8 mouse cellular contexts compared by ENCODE assay signal in the genomic region with DNA sequence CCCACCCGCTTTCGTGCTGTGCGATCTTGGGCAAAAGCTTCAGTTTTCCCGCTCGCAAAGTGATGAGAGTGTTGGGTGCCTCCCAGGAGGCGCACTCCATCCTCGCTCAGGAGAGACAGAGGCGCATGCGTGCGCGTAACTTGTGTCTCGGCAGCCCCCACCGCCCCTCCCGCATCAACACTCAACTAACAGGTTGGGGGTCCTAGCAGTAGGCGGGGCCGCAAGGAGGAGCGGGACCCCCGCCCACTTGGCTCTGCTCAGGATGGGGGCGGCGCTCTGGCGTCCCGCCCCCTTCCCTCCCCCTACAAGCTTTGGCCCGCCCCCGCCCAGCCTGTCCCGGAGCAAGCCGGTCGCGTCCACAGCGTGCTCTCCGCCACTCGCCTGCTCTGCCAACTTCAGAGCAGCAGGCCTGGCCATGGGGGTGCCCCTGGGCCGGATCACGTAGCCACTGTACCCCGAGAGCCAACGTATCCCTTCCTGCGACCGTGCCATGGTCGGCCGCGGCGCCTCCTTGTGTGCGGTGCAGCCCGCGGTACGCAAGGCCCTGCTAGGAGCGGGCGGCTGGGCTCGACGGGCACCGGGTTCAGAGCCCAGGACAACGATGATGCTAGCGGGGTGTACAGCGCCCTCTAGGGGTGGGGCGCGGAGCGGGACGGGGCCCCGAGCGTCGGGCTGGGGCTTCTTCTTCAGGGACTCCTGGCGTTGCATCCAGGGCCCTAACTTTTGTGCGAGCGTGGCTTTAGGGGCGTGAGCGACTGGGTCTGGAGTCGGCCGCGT. TPM values are rescaled to one million over a fixed set of nuclear protein-coding genes. Genes with fewer than 3 reads are reported as not detected.
DNase-seq lines count a peak whose midpoint lies in the region; ATAC-seq and TF ChIP-seq lines count a peak whose summit lies in the region.

A gene (plus strand): TSS at position 334 of the 777 bp plus-strand sequence.

- H3K27me3 ChIP-seq in hindbrain, embryonic 16.5 days (replicated peaks; ENCODE audit: control insufficient read depth, insufficient read depth, low read length): peaks cover 37% of the 10 kb centered on the region
- H3K27me3 ChIP-seq in limb, embryonic 12.5 days: peaks cover 45% of the 10 kb centered on the region
- peaks cover 37% of the 10 kb centered on the region for H3K27me3 ChIP-seq in midbrain, embryonic 15.5 days (replicated peaks)
- peaks cover 14% of the 10 kb centered on the region for H3K27me3 ChIP-seq in thymus, adult 2 months (ENCODE audit: control insufficient read depth, insufficient read depth, low read length)

- under 1% methylated on average over 60 of the region's 68 CpGs for WGBS in hindbrain, embryonic 16.5 days
- WGBS in limb, embryonic 12.5 days: under 1% methylated on average over 67 of the region's 68 CpGs
- under 1% methylated on average over 67 of the region's 68 CpGs for WGBS in midbrain, embryonic 15.5 days
- WGBS in thymus, adult 2 months: 3% methylated on average over 68 of the region's 68 CpGs

- no peaks in the 10 kb centered on the region for H3K36me3 ChIP-seq in hindbrain, embryonic 16.5 days (ENCODE audit: control insufficient read depth, insufficient read depth, low read length)
- no peaks in the 10 kb centered on the region for H3K36me3 ChIP-seq in limb, embryonic 12.5 days
- H3K36me3 ChIP-seq in midbrain, embryonic 15.5 days (replicated peaks): no peaks in the 10 kb centered on the region
- H3K36me3 ChIP-seq in thymus, adult 2 months (ENCODE audit: control insufficient read depth, insufficient read depth, low read length): no peaks in the 10 kb centered on the region

- H3K4me2 ChIP-seq in hindbrain, embryonic 16.5 days (ENCODE audit: low read length): peak within 1 kb of the TSS; percentile 96
- H3K4me2 ChIP-seq in limb, embryonic 12.5 days: peak within 1 kb of the TSS; percentile 88
- peak within 1 kb of the TSS; percentile 82 for H3K4me2 ChIP-seq in midbrain, embryonic 15.5 days

- peak; percentile 51 for ATAC-seq in hindbrain, embryonic 16.5 days
- peak; percentile 72 for ATAC-seq in limb, embryonic 12.5 days (ENCODE audit: insufficient number of reproducible peaks, insufficient read depth, low FRiP score, low TSS enrichment, low read depth)
- ATAC-seq in midbrain, embryonic 15.5 days (replicated peaks): peak; percentile 48

- TF ChIP-seq CTCF in thymus, adult 2 months (IDR thresholded peaks at IDR 0.05; ENCODE audit: borderline replicate concordance, control insufficient read depth, extremely low read depth, insufficient read depth, low read length, poor library complexity): peak; percentile 80; the same call in 1 of the 2 replicates

- H3K9me3 ChIP-seq in hindbrain, embryonic 16.5 days (ENCODE audit: control insufficient read depth, low read length): no peaks in the 10 kb centered on the region
- H3K9me3 ChIP-seq in limb, embryonic 12.5 days: no peaks in the 10 kb centered on the region
- no peaks in the 10 kb centered on the region for H3K9me3 ChIP-seq in midbrain, embryonic 15.5 days

- TF ChIP-seq POLR2A in thymus, adult 2 months (IDR thresholded peaks at IDR 0.05; ENCODE audit: control insufficient read depth, extremely low read depth, insufficient read depth, low read length, poor library complexity): no peak

- H3K27ac ChIP-seq in hindbrain, embryonic 16.5 days (ENCODE audit: low read depth, low read length): peak within 1 kb of the TSS; percentile 51; the same call in 1 of the 2 replicates
- H3K27ac ChIP-seq in limb, embryonic 12.5 days: peak within 1 kb of the TSS; percentile 76
- peak within 1 kb of the TSS; percentile 69 for H3K27ac ChIP-seq in midbrain, embryonic 15.5 days
- no peak within 1 kb of the TSS for H3K27ac ChIP-seq in thymus, adult 2 months (ENCODE audit: control insufficient read depth, insufficient read depth, low read length)

- peak; percentile 23 for DNase-seq in left cerebral cortex, adult 11 months (ENCODE audit: low spot score)
- no peak for DNase-seq in left cerebral cortex, adult 9 months (ENCODE audit: low spot score in 2 of 2)
- peak; percentile 16 for DNase-seq in c-Kit-positive CD71-positive TER-119-positive erythroid progenitor cells, embryonic 14.5 days (ENCODE audit: low spot score)
- DNase-seq in gastrocnemius, postnatal 10 days: peak; percentile 59
- DNase-seq in thymus, adult 2 months: peak; percentile 17

- H3K4me3 ChIP-seq in hindbrain, embryonic 16.5 days (ENCODE audit: low read length): peak within 1 kb of the TSS; percentile 62
- peak within 1 kb of the TSS; percentile 58 for H3K4me3 ChIP-seq in limb, embryonic 12.5 days (replicated peaks)
- H3K4me3 ChIP-seq in midbrain, embryonic 15.5 days: peak within 1 kb of the TSS; percentile 58
- H3K4me3 ChIP-seq in thymus, adult 2 months (ENCODE audit: control insufficient read depth, insufficient read depth, low read length): peak within 1 kb of the TSS; percentile 20

- peaks cover 33% of the 10 kb centered on the region for H3K4me1 ChIP-seq in hindbrain, embryonic 16.5 days (ENCODE audit: control insufficient read depth, insufficient read depth, low read depth, low read length)
- peaks cover 64% of the 10 kb centered on the region for H3K4me1 ChIP-seq in limb, embryonic 12.5 days (replicated peaks)
- peaks cover 62% of the 10 kb centered on the region for H3K4me1 ChIP-seq in midbrain, embryonic 15.5 days
- H3K4me1 ChIP-seq in thymus, adult 2 months (replicated peaks; ENCODE audit: control insufficient read depth, insufficient read depth, low read length): no peaks in the 10 kb centered on the region; the same call in 1 of the 2 replicates

- H3K9ac ChIP-seq in hindbrain, embryonic 16.5 days (ENCODE audit: low read depth, low read length): peak within 1 kb of the TSS; percentile 71
- H3K9ac ChIP-seq in limb, embryonic 12.5 days (replicated peaks): peak within 1 kb of the TSS; percentile 76
- peak within 1 kb of the TSS; percentile 62 for H3K9ac ChIP-seq in midbrain, embryonic 15.5 days

RNA-seq across cellular contexts. Expression of the gene that starts here (rescaled TPM):
- 10 to 100 TPM; 10.3 to 12.4 TPM for total RNA-seq in gastrocnemius, postnatal 10 days (2021)
- 2.5 and 3.8 TPM in 2 replicates for polyA plus RNA-seq in hindbrain, embryonic 16.5 days (2015; fragmentation: Nextera tagmentation; extraction: Ambion mirVana)
- 6.6 and 6.7 TPM in 2 replicates for polyA plus RNA-seq in limb, embryonic 12.5 days (2016; fragmentation: Nextera tagmentation; extraction: Ambion mirVana)
- polyA plus RNA-seq in midbrain, embryonic 15.5 days (2015; fragmentation: Nextera tagmentation; extraction: Ambion mirVana): 7.2 and 8.6 TPM in 2 replicates
- polyA plus RNA-seq in thymus, adult 2 months (2012; rRNA removed): 6.3 and 6.6 TPM in 2 replicates

Comparison
In these comparisons a context has a peak if more than half of its experiments do, and no peak if none do; other contexts are left out.
1. DNase-seq: peak in left cerebral cortex, adult 11 months (single experiment), c-Kit-positive CD71-positive TER-119-positive erythroid progenitor cells, embryonic 14.5 days (single experiment), gastrocnemius, postnatal 10 days (single experiment) and thymus, adult 2 months (single experiment); none in left cerebral cortex, adult 9 months (0 of 2).
2. Peak in every context shown above with its lines, with median percentiles within 50 percentile points of each other: ATAC-seq, H3K4me2 ChIP-seq, H3K4me3 ChIP-seq and H3K9ac ChIP-seq.